Mouse (Mus musculus): ENCODE data around the gene Zbtb42.

- TF ChIP-seq POLR2A (IDR thresholded peaks at IDR 0.05; ENCODE audit: insufficient read depth, low read depth, low read length): no peak
- TF ChIP-seq CTCF (IDR thresholded peaks at IDR 0.05): no peak
Observed at GRCm38 (mm10) chr12:112664124-112664523, 14.5 kb upstream of the Zbtb42 start.

All from heart, adult 2 months (tissue).